Mouse (Mus musculus) layer of hippocampus, postnatal 25 days (tissue): ENCODE results near the gene Fam163a. TPM values are rescaled to one million over a fixed set of nuclear protein-coding genes. Genes with fewer than 3 reads are reported as not detected.
"Not testable (repeated sequence)": the region's sequence is repeated elsewhere in the genome, so short reads cannot be mapped to it uniquely, and the experiment has no call there.

Experiments used
- DNase-seq, 2 experiments: peaks; one replicate each; pipeline ENCODE4 v3.0.0; 2022; ENCODE audit warnings: mixed read lengths in 2 of 2, low spot score in 1 of 2; ENCODE audit errors: extremely low spot score in 1 of 2
- total RNA-seq, 2 experiments: library from RNA; stranded (reverse); gene quantifications; 2 replicates each; pipeline ENCODE4 v1.2.3; 2021

Gene Fam163a
- total RNA-seq, 2 experiments from 2014 or later, result 15.3 to 15.8 TPM

DNA sequence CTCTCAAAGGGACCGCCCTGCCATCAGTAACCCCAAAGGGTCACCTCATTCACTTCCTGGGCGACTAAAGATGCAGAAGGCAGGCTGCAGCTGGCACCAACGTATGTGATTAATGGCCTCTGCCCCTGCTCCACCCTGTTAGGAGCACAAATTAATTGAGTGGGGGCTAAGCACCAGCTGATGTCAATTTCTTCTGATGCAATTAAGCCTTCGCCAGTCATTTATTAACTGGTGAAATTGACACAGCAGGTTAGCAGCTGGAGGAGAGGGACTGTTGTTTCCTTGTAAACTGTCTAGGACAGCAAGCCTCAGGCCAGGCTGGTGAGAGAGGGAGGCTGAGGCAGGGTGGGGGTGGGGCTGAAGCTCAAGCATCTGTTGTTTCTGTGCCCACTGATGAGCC is 114.8 kb downstream of the Fam163a start:
- DNase-seq, result no peak

DNA sequence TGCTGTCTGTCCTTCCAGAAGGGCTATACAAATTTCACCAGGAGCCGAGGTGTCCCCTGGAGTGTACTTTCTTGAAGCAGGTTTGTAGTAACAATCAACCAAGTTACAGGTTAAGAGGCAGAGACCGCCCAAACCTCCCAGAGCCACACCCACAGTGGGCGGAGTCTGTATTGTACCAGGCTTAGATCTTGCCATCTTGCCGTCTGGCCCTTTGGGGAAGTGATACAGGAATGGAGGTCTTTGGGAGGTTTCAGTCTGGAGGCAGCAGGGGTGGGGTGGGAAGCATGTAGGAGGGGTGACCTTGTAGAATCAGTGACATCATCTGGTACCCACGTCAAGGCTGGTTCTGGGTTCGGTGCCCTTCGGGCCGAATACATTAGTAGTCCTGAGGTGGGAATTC is 115.3 kb downstream of the Fam163a start:
- DNase-seq, result no peak

DNA sequence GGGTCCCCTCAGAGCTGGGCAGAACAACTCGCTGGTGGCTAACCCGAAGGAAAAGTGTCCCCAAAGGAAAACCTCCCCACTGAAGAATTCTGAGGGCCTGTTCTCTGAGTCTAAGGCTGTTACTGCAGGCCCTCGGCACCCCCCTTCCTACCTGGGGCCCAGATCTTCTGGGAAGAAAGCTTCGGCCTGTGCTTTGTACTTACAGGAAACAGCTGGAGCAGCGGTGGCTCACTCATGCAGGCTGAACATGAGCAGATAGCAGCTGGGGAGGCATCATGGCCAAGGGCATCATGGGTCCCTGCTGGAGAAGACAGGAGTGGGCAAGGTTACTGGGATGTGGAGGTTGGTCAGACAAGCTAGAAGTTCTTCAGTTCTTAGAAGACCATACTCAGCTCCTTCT is 117.2 kb downstream of the Fam163a start:
- DNase-seq, result no peak

DNA sequence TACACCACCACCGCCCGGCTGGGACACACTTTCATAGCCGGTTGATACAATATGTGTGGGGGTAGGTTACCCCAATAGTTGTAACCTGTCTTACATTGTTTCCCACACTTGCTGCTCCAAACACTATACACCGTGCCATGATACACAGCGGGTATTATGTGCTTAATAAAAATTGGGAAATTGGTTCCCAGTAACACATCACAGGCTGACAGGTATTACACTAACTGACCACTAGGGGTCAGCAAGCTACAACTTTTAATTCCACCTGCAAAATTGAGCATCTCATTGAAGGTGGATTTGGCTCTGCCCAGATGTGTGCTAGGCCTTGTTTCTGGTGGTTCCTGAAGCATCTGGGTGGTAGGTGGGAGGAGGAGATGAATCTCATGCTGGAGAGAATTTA is 119.1 kb downstream of the Fam163a start:
- peak in 1 of 2 experiments; percentile 21 for DNase-seq

DNA sequence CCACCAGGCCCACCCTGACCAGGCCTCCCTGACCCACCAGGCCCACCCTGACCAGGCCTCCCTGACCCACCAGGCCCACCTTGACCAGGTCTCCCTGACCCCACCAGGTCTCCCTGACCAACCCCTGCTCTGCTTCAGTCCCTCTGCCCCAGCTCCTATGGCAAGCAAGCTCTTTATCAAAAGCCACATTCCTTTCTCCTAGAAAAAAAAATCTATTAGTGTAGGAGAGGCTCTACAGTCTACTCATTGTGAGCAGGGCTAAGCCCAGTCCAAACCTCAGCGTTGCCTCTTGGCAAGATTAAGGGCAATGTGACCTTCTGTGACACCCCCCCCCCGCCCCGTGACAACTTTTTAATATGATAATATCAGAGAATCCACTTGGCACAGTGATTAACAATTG is 120.2 kb downstream of the Fam163a start:
- no peak for DNase-seq

DNA sequence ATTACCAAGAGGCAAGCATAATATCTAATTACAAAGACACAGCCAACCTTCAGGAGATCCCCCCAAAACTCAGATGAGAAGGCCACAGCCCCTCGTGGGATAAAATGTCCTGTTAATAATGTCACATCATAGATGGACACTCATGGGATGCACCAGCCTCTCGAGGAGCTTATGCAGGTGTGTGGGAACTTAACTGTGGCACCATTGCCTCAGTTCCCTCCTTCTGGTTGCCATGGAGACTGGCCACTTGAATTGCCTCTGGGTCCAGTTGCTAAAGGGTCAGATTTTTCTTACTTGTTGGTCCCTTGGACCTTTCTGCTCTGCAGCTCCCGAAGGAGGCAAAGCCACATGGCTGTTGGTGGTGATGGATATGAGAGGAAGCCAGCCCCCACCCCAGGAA is 127.2 kb downstream of the Fam163a start:
- DNase-seq, result no peak

DNA sequence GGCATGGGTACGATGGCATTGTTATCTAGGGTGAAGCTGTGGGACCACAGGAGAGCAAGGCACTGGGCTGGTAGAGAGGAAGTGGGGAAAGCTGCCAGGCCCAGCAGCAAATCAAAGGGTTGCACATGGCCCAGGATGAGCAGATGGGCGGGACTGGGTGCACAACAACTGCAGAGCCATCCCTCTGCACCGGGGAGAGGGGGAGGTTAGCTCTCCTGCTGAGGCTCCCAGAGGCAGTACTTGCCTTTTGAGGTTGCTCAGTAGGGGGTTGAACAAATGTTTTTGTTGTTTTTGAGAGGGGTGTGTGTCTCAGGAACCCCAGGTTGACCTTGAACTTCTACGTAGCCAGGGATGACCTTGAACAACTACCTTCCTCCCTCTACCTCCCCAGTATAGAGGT is 128.4 kb downstream of the Fam163a start:
- DNase-seq, result no peak

DNA sequence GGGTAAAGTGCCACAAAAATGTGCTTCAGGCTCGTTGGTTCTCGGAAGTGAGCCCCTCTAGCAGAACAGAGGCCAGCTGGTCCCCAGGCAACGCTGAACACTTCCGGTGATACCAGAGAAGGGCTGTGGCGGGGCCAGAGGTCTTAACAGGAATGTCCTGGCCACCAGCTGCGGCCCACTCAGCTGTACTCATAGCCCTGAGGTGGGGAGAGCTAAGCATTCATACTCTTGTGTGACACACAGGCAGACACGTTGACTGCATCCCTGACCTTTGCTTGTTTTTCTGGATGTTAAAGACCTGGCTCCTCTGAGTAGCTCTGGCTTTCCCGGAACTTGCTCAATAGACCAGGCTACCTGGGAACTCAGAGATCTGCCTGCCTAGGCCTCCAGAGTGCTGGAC is 130.3 kb downstream of the Fam163a start:
- DNase-seq, result no peak

DNA sequence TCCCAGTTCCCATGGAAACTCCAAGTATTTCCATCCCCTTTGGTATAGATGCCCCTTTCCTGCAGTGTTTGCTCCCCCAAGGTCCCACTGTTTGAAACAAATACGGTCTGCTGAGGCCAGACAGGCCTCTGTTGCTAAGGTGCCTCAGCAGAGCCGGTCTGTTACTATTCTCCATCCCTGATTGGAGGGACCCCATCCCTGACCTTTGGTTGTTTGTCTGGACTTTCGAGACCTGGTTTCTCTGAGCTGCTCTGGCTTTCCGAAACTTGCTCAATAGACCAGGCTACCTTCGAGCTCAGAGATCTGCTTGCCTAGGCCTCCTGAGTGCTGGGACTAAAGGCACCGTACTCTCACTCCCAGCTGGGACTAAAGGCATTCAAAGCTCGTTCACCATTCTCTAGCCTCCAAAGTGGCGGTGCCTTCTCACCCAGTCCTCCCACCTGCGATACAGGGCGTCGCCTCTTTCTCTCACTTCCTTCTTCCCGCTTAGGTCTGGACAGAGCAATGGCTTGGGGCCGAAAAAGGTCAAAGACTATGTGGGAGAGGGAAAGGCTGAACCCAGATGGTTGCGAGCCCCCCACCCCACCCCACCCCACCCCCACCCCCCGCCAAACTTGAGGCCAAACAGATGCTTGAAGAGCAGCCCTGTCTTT is 131.5 kb downstream of the Fam163a start:
- DNase-seq, result no peak

DNA sequence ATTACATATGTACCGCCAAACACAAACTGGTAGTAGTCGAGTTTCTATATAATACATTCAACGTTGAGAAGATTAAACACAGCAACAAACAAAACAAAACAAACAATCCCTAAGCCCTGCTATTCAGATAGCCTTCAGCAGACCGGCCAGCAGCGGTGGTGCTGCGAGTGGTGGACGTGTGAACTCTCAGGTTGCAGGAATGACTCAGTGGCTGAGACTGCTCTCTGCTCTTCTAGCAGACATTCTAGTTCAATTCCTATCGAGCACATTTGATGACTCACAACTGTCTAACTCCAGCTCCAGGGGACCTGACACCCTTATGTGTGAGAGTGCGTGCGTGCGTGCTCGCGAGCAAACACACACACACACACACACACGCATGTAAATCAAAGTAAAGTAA is 134.7 kb downstream of the Fam163a start:
- no peak for DNase-seq

DNA sequence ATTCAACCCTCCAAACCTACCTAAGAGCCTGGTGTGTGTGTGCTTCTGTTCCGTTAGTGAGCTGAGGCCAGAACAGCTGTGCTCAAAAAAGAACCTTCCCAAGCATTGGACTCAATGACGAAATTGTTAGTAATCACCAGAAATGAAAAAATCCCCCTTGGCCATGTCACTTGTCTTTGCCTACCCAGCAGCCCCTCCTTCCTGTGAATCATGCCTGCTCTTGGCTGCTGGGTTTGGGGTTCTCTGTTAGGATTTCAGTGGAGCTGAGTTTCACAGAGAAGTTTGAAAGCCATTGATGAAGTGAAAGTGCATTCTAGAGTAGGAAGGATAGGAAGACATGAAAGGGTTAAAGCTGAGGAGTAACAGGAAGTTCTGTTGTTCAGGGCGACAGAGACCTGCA is 138.7 kb downstream of the Fam163a start:
- no peak for DNase-seq

DNA sequence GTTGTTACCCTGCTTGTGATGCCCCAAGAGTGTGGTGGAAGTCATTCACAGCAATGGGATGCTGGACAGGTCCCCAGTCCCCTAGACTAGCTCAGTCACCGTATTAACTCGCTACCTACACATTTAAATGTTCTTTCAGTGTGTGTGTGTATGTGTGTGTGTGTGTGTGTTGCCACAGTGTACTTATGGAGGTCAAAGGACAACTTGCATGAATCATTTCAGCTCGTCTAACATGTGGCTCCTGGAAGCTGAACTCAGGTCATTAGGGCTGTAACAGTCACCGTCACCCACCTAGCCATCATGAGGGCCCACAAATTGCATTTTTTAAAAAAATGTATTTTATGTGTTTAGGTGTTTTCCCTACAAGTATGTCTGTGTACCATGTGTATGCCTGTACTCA is 142.6 kb downstream of the Fam163a start:
- no peak for DNase-seq

DNA sequence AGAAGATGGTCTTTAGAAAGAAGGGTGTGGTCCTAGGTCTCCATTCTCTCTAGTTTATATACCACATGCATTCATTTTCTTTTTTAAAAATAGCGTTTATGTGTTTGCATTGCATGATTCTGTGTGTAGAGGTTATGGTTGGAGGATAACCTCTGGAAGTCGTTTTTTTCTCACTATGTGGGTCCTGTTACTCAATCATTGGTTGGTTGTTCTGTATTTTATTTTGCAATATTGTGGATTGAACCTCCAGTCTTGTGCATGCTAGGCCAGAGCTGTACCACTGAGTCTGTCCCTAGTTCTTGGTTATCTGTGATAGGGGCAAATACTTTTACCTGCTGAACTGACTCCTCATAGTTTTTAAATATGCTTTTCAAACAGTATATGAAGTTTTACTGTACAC is 146.6 kb downstream of the Fam163a start:
- no peak for DNase-seq

DNA sequence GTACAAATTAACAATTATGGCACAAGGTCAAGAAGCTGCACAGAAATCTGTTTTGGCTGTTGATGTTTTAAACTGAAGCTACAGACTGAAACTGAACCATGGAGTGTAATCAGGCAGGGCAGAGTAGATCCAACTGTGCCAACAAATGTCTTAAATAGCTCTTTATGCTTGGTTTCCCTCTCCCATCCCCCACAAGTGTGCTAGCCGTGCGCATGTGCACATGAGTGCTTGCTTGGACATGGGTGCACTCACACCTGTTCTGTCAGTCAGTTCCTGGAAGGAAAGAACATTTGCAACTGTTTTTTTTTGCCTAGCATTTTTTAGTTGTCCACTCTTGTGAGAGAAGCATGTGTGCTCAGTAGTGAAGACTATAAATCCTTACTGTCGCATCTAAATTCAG is 158.1 kb downstream of the Fam163a start:
- DNase-seq, result no peak

DNA sequence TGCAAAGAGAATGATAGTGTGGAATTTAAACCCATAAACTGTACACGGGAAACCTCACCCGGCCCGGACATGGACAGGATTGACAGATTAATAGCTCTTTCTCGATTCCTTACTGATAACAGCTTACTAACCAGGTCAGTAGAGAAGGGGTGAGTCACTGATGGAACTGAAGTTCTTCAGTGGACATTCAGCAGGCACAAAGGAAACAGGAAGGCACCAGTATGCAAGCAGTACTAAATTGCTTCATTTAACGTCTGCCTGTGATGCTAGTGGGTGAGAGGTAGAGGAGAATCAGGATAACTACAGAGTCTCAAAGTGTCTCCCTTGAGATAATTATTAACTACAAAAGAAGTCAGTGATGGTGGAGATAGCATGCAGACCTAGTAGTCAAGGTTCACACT is 160.6 kb downstream of the Fam163a start:
- DNase-seq, result no peak

DNA sequence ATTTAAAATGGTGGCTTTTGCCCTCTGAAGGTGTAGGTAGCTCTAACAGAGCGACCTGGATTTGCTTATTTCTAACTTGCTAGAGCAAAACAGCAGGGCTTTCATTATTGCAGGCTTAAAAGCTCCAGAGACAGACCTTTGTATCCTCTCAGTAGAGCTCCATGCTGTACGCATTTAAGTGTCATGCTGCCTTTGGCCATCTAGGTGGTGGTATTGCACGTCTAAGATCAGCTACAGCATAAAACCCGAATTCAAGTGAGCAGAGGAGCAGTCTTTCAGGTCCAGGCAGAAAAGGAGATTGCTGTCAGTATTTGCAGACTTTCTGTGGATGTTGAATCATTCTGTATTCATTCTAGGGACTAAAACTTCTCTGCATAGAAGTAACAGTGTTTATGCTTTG is 161.8 kb downstream of the Fam163a start:
- peak in 1 of 2 experiments; percentile 20 for DNase-seq

DNA sequence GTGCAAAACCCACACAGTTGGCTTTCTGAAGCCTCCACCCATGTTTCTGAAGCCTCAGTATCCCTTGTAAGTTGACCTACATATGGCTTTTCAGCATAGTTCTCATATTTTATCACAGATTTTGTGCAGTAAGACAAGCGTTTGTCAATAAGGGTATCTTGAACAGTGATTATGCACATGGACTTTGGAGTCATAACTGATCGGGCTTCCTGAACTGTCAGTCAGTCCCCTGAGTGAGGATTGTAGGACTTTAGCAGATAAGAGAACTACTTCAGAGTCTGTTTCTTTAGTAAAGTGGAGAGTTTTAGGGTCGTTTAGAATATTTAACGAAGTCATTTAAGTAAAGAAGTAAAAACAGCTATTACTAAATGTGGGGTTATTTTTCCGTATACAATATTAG is 162.3 kb downstream of the Fam163a start:
- DNase-seq, result no peak

DNA sequence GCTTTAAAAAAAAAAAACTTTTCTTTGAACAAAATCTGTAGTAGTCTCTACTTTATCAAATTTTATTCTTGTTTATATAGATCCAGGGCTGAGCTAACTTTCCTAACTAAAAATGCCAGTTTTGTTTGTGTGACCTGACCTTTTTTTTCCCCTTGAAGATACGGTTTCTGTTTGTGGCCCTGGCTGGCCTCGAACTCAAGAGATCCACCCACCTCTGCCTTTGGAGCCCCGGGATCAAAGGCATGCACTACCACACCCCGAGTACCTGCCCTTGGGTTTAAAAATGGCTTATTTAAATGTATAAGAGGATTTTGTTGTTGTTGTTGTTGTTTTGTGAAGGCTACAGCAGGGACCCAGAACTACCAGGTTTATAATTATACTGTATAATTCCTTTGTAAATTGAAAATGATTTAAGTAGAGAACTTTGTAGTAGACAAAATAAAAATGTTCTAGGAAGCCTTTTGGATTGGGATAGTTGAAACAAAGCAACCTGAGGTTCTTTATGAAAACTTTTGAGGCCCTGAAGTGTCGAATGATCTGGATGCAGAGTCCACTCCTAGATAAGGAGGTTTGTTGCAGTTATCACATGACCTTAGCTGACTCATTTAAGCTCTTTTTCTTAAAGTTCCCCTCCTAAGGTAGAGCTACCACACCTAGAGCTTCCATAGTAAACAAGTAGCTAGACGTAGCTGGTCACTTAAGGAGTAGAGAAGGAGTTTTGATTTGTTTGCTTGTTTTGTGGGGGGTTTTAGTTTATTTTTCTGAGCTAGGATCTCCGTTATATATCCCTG is 163.2 kb downstream of the Fam163a start:
- DNase-seq, result no peak

DNA sequence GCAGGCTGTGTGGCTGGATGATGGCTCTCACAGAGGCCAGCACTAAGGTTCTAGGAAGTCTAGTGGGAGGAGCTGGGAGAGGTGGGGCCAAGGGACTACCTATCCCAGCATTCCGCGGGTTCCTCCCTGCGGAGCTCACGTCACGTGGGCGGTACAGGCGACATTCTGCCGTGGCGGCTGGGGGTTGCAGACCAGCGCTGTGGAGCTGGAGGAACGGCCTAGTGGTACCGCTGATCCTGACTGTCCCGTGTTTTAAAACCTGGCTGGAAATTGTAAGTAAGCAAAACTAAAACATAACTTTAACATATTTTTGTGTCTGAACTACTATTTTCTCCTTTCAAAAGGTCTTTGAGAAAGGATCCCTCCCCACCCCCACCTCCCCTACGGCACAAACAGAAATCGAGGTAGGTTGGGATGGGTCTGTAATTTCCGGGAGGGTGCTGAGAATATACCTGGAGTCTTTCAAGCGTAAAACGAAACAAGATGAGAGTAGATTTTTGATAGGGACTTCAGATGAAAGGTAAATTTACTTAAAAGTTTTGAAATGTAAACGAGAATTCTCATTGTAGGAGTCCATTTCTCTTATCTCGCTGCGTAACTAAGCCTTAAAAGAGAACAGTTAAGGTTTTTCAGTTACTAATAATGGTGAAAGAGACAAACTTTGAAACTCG is 164.0 kb downstream of the Fam163a start:
- DNase-seq, result peak; percentile 83 to 86

DNA sequence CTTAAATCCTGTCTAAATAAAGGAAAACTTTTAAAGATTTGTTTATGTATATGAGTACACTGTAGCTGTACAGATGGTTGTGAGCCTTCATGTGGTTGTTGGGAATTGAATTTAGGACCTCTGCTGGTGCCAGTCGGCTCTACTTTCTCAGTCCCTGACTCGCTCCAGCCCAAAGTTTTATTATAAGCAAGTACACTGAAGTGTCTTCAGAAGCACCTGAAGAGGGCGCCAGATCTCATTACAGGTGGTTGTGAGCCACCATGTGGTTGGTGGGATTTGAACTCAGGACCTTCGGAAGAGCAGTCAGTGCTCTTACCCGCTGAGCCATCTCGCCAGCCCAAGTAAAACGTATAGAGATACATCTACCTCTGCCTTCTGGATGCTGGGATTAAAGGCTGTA is 164.8 kb downstream of the Fam163a start:
- not testable (repeated sequence) for DNase-seq

DNA sequence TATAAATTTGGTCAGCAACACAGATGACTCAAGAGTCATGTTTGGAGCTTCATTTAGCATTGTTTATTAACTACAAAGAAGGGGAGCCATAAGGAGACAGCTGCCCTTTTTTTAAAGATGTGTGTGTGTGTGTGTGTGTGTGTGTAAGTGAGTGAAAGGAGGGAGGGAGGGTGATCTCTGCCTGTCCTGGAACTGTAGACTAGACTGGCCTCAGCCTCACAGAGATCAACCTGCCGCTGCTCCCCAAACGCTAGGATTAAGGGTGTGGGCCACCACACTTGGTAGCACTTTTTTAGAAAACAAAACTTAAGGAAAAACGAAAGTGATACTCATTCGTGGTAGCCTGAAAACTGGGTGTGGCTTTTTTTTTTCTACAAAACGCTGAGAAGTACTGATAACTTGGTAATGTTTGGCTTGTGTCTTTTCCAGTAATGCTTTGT is 167.7 kb downstream of the Fam163a start:
- no peak for DNase-seq
